Mouse (Mus musculus) stomach, embryonic 15.5 days (tissue): ENCODE results near the gene Inpp4b. TPM values are rescaled to one million over a fixed set of nuclear protein-coding genes. Genes with fewer than 3 reads are reported as not detected.

ENCODE experiments used
- ATAC-seq: fragments of 200-750 bp; cut with Nextera tagmentation; 2 replicates; pipeline ENCODE4 v1.8.0; 2017; ENCODE audit warnings: low read depth, moderate number of reproducible peaks, moderate TSS enrichment; ENCODE audit not compliant: insufficient read depth, low FRiP score
- H3K27ac ChIP-seq: fragments of 300-500 bp; sonication (generic); 2 replicates; pipeline ENCODE4 v1.5.1; 2015; ENCODE audit warnings: mild to moderate bottlenecking, inconsistent platforms
- H3K27me3 ChIP-seq: fragments of 300-500 bp; sonication (generic); replicated peaks from 2 replicates; pipeline ENCODE4 v1.6.1; 2015; ENCODE audit warnings: inconsistent platforms
- H3K36me3 ChIP-seq: fragments of 300-500 bp; sonication (generic); 2 replicates; pipeline ENCODE4 v1.6.1; 2015; ENCODE audit warnings: inconsistent platforms
- H3K4me1 ChIP-seq: fragments of 300-500 bp; sonication (generic); 2 replicates; pipeline ENCODE4 v1.6.1; 2015; ENCODE audit warnings: inconsistent platforms
- H3K4me2 ChIP-seq: fragments of 300-500 bp; sonication (generic); 2 replicates; pipeline ENCODE4 v1.6.1; 2015; ENCODE audit warnings: mild to moderate bottlenecking, inconsistent platforms
- H3K4me3 ChIP-seq: fragments of 300-500 bp; sonication (generic); replicated peaks from 2 replicates; pipeline ENCODE4 v1.5.1; 2015; ENCODE audit warnings: inconsistent platforms
- H3K9ac ChIP-seq: fragments of 300-500 bp; sonication (generic); 2 replicates; pipeline ENCODE4 v1.6.1; 2015; ENCODE audit warnings: inconsistent platforms
- H3K9me3 ChIP-seq: fragments of 300-500 bp; sonication (generic); 2 replicates; pipeline ENCODE4 v1.6.1; 2016; ENCODE audit warnings: inconsistent platforms
- WGBS: fragments of 180-500 bp; shearing (Covaris S2); methylation state at CpG from one replicate; pipeline ENCODE4 v1.1.7; 2015; 5-methylcytosine and 5-hydroxymethylcytosine counted together
- polyA plus RNA-seq: library from polyadenylated mRNA; unstranded; fragments of >200 nt; fragmentation: Nextera tagmentation; extraction: Ambion mirVana; gene quantifications from 2 replicates; pipeline ENCODE4 v1.2.1, GENCODE M21; 2015

Gene Inpp4b
- polyA plus RNA-seq, 1 experiment from 2014 or later = 6.7 TPM

DNA sequence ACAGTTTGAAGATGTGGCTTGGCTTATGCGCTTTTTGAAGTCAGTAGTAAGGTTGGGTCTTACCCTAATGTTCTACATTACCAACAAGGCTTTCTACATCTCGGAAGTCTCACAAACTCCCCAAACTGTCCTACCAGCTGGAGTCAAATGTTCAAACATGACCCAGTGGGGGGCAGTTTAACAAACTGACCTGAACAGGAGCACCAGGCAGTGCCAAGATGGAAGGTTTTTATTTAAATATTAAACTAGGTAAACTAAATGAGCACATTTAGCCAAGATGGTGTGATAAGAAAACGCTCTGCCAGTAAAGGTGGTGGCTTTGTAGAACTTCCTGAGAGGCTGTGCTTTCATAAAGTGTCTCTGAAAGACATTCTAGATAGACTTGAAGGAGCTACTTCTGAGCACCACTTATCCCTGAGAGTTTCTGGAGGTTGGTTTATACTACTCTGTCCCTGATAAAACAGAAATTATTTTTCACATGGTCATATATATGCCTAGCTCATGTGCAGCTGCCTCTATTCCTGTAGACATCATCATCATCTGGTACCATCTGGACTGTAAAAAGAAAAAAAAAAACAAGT is 251.9 kb downstream of the Inpp4b start:
- H3K27ac ChIP-seq = no peak overlapping the region
- WGBS = 73% methylated on average over 3 of the region's 3 CpGs
- no peaks in the 10 kb centered on the region for H3K27me3 ChIP-seq
- no peak overlapping the region for H3K4me3 ChIP-seq
- no peak overlapping the region for H3K4me2 ChIP-seq
- H3K4me1 ChIP-seq = no peaks in the 10 kb centered on the region
- H3K9ac ChIP-seq = no peak overlapping the region
- no peak for ATAC-seq
- no peaks in the 10 kb centered on the region for H3K9me3 ChIP-seq
- no peaks in the 10 kb centered on the region for H3K36me3 ChIP-seq

DNA sequence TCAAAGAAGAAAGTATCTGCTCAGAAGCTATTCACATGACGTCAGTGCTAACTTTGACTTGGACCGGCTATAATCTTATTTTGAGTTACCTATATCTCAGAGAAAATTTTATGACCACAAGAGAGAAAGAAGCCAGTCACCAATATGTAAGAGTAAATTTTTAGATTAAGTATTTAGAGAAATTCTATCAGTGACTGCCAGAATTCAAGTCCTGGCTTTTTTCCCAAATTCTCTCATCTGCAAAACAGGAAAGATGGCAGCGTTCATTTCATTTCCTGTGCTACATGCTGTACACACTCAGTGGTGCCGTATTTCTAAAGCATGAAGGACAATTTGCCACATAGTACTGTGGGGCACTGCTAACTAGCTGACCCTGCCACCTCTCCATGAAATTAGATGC is 256.9 kb downstream of the Inpp4b start:
- Histone ChIP-seq H3K27ac (no peak overlapping the region), H3K36me3 (no peaks in the 10 kb centered on the region), H3K27me3 (no peaks in the 10 kb centered on the region), H3K4me3 (no peak overlapping the region), H3K4me1 (no peaks in the 10 kb centered on the region), H3K9me3 (no peaks in the 10 kb centered on the region), H3K4me2 (no peak overlapping the region), H3K9ac (no peak overlapping the region)
- ATAC-seq = no peak
- 70% methylated on average over 4 of the region's 4 CpGs for WGBS

DNA sequence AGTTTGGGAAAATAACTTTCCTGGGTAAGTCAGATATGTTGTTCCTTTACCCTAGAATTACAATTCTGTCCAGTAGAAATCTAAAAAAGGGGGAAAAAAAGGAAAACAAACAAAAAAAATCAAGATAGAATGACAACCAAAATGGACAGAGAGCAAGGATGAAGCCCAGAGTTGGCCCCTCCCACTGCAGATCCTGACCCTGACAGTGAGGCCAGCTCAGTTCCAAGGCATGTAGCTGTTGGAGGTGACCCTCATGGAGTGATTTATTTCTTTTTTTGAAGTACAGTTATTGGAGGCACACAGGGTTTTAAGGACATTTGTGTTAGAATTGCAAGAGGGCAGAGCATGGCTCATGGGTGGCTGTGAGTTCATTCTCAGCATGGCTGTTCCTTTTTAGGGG is 258.8 kb downstream of the Inpp4b start:
- Histone ChIP-seq H3K9ac (no peak overlapping the region), H3K36me3 (no peaks in the 10 kb centered on the region), H3K27ac (no peak overlapping the region), H3K27me3 (no peaks in the 10 kb centered on the region), H3K4me2 (no peak overlapping the region), H3K9me3 (no peaks in the 10 kb centered on the region), H3K4me1 (no peaks in the 10 kb centered on the region), H3K4me3 (no peak overlapping the region)
- ATAC-seq = no peak

DNA sequence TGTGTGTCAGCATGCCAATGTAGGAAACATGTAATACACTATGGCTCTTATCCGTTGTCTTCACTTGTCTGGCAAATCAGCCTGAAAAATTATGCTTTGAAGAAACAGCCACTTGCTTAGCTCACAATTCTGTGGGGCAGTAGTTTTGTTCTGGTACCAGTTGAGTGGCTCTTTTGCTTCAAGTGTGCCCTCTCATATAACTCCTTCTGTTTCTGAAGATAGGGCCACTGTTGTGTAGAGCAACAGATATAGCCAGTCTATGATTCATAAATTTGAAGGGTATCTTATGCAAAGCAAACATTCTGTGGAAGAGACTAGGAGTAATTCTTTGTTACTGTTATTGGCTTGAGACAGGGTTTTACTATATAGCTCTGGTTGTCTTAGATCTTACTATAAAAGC is 265.7 kb downstream of the Inpp4b start:
- no peaks in the 10 kb centered on the region for H3K36me3 ChIP-seq
- H3K4me2 ChIP-seq = no peak overlapping the region
- no peaks in the 10 kb centered on the region for H3K27me3 ChIP-seq
- no peak overlapping the region for H3K9ac ChIP-seq
- 96% methylated on average over 1 of the region's 1 CpGs for WGBS
- no peak overlapping the region for H3K27ac ChIP-seq
- H3K4me3 ChIP-seq = no peak overlapping the region
- no peaks in the 10 kb centered on the region for H3K9me3 ChIP-seq
- H3K4me1 ChIP-seq = no peaks in the 10 kb centered on the region
- ATAC-seq = no peak

DNA sequence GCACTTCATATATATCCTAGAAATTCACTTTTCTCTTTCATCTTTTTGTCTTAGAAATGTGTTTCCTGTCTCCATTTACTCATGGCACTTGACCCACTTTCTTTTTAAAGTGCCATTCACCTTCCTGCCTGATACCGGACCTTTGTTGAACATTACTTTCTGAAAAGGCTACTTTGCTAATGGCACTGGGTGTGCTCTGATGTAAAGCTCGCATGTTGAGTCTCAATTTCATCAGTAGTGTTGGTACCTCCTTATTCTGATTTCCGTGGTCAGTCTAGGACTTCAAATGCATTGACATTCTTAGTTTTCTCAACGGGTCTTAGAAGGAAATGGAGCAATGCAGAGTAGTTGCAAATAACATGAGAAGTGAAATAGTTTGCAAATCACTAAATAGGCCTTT is 266.7 kb downstream of the Inpp4b start:
- Histone ChIP-seq H3K4me3 (no peak overlapping the region), H3K27me3 (no peaks in the 10 kb centered on the region), H3K9ac (no peak overlapping the region), H3K4me2 (no peak overlapping the region), H3K36me3 (no peaks in the 10 kb centered on the region), H3K27ac (no peak overlapping the region), H3K9me3 (no peaks in the 10 kb centered on the region), H3K4me1 (no peaks in the 10 kb centered on the region)
- WGBS = 66% methylated on average over 4 of the region's 4 CpGs
- ATAC-seq = no peak

DNA sequence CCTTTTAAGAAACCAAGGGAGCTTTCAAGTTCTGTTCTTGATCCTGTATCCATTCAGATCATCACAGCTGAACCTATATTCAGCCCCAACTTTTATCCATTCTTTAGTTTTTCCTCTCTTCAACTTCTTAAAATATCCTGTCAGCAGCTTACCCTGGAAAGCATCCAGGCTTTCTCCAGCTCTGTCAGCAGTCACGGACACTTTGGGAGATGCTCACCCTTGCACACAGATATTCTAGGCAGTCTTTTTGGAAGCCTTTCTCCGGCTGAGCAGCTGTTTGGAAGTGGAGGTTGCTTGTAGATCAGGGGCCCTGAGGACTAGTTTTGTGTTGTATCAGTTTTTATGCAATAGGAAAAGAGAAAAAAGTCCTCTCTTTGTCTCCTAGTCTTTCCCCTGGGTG is 270.3 kb downstream of the Inpp4b start:
- no peak for ATAC-seq
- no peak overlapping the region for H3K27ac ChIP-seq
- no peaks in the 10 kb centered on the region for H3K4me1 ChIP-seq
- no peaks in the 10 kb centered on the region for H3K9me3 ChIP-seq
- no peak overlapping the region for H3K4me3 ChIP-seq
- H3K27me3 ChIP-seq = no peaks in the 10 kb centered on the region
- WGBS = 46% methylated on average over 2 of the region's 2 CpGs
- no peaks in the 10 kb centered on the region for H3K36me3 ChIP-seq
- no peak overlapping the region for H3K4me2 ChIP-seq
- H3K9ac ChIP-seq = no peak overlapping the region

DNA sequence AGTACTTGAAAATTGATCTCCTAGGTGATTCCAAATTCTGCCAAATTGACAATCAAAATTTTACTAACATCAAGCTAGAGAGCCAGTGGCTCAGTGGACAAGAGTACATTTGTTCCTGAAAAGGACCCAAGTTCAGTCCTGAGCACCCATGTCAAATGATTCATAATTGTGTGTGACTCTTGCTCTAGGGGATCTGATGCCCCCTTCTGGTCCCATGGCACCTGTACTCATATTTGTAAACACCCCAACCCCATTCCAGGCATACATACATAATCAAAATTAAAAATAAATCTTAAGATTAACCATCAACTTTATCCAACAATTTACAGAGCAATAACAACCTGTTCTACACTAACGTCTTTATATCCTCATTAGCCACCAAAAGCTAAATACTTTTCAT is 271.8 kb downstream of the Inpp4b start:
- Histone ChIP-seq H3K27ac (no peak overlapping the region), H3K4me2 (no peak overlapping the region), H3K27me3 (no peaks in the 10 kb centered on the region), H3K4me3 (no peak overlapping the region), H3K4me1 (no peaks in the 10 kb centered on the region), H3K36me3 (no peaks in the 10 kb centered on the region), H3K9ac (no peak overlapping the region), H3K9me3 (no peaks in the 10 kb centered on the region)
- 84% methylated on average over 1 of the region's 1 CpGs for WGBS
- no peak for ATAC-seq

DNA sequence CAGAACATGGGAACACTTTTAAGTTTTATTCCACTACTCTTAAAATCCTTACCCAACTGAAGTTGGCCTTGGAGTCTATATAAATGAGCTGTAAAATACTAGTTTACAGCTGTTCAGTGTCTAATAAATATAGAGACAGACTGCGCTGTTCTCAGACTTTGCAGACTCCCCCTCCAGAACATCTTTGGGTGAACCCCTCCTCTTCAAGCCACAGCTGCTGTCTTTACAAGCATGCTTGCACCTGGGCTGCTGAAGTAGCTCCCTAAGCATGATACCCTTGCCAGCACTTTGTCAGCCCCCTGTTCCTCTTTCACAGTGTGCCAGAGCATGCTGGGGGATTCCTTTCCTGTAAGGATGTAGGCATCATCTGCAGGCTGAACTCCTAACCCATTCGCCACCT is 272.2 kb downstream of the Inpp4b start:
- Histone ChIP-seq H3K4me1 (no peaks in the 10 kb centered on the region), H3K27ac (no peak overlapping the region), H3K9me3 (no peaks in the 10 kb centered on the region), H3K27me3 (no peaks in the 10 kb centered on the region), H3K4me2 (no peak overlapping the region), H3K4me3 (no peak overlapping the region), H3K36me3 (no peaks in the 10 kb centered on the region), H3K9ac (no peak overlapping the region)
- no peak for ATAC-seq
- WGBS = 71% methylated on average over 2 of the region's 2 CpGs

DNA sequence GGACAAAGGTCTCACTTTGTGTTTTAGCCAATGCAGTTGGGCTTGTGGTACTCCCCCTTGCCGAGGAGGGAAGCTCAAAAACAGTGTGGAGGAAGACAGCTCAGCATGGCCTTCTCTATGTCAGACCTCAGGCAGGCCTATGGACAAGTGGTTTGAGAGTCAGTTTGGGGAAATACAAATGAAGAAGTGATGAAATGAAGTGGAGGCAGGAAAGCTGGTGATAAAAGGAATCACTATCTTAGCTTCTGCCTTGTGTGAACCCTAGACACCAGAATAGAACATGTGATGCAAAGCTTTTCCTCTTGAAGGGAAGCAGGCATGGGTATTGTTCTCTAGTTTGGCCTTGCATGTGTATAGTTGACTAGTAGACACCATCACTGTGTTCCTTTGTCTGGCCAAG is 273.2 kb downstream of the Inpp4b start:
- Histone ChIP-seq H3K4me2 (no peak overlapping the region), H3K4me1 (no peaks in the 10 kb centered on the region), H3K9ac (no peak overlapping the region), H3K36me3 (no peaks in the 10 kb centered on the region), H3K4me3 (no peak overlapping the region), H3K27ac (no peak overlapping the region), H3K9me3 (no peaks in the 10 kb centered on the region), H3K27me3 (no peaks in the 10 kb centered on the region)
- ATAC-seq = no peak
- 82% methylated on average over 1 of the region's 1 CpGs for WGBS

DNA sequence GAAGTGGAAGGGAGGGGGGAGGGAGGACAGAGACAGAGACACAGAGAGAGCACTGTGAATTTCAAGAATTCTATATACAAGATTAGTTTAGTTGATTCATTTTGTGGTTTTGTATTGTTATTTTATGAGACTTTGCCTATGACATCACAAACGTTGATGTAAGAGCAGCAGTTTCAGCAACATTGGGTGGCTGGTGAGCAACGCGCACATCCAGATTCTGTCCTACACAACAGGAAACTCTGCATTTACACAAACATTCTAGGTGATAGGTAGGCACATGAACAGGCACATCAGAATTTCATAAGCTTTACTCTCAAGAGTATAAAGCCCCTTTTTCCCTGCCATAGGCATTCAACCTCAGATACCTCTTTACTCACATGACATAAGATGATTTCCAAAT is 276.6 kb downstream of the Inpp4b start:
- Histone ChIP-seq H3K36me3 (no peaks in the 10 kb centered on the region), H3K4me3 (no peak overlapping the region), H3K9ac (no peak overlapping the region), H3K4me1 (no peaks in the 10 kb centered on the region), H3K4me2 (no peak overlapping the region), H3K27ac (no peak overlapping the region), H3K9me3 (no peaks in the 10 kb centered on the region), H3K27me3 (no peaks in the 10 kb centered on the region)
- WGBS = 94% methylated on average over 3 of the region's 3 CpGs
- no peak for ATAC-seq

DNA sequence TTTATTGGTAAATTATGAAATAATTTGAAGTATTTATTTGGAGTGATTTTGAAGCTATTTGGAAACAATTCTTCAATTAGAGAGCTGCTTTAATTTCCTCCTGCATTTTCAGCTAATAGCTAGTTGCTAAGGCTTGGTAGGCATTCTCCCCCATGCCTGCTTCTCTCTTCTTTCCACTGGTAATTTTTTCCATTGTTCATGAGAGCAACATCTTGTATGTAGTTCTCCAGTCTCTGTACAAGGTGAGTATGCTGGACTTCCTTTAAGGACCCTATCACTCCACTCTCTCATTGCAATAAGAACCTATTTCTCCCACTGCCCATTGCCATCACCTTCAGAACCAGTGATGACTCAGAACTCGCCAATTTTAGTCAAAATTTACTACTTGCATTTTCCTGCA is 292.7 kb downstream of the Inpp4b start:
- no peak for ATAC-seq
- 82% methylated on average over 1 of the region's 1 CpGs for WGBS
- Histone ChIP-seq H3K9me3 (no peaks in the 10 kb centered on the region), H3K4me3 (no peak overlapping the region), H3K9ac (no peak overlapping the region), H3K4me2 (no peak overlapping the region), H3K27me3 (no peaks in the 10 kb centered on the region), H3K36me3 (no peaks in the 10 kb centered on the region), H3K27ac (no peak overlapping the region), H3K4me1 (no peaks in the 10 kb centered on the region)

DNA sequence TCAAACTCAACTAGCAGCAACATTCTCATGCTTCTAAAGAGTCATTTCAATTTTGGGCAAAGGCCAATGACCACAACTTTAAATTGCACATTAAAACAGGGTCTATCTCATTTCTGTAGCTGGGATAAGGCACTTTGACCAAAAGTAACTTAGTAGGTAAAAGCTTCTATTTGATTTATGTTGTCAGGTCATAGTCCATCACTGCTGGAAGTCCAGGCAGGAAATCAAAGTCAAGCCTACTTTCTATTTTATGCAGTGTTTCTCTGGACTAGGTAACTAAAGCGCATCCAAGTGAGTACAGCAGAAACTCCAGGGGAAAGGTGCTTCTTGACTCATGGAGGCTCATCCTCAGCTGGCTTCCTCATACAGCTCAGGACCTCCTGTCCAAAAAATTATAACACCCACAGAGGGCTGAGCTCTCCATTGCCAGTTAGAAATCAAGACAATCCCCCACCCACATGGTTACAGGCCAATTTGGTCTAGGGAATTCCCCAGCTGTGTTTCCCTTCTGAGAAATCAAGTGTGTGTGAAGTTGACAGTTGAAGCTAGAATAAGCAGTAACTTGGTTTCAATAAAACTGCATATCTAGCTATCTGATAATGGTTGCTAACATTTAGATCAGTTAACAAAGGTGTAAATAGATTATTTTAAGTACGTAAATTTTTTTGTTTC is 293.7 kb downstream of the Inpp4b start:
- WGBS = 84% methylated on average over 2 of the region's 2 CpGs
- Histone ChIP-seq H3K27me3 (no peaks in the 10 kb centered on the region), H3K4me3 (no peak overlapping the region), H3K9ac (no peak overlapping the region), H3K9me3 (no peaks in the 10 kb centered on the region), H3K36me3 (no peaks in the 10 kb centered on the region), H3K4me1 (no peaks in the 10 kb centered on the region), H3K4me2 (no peak overlapping the region), H3K27ac (no peak overlapping the region)
- ATAC-seq = no peak

DNA sequence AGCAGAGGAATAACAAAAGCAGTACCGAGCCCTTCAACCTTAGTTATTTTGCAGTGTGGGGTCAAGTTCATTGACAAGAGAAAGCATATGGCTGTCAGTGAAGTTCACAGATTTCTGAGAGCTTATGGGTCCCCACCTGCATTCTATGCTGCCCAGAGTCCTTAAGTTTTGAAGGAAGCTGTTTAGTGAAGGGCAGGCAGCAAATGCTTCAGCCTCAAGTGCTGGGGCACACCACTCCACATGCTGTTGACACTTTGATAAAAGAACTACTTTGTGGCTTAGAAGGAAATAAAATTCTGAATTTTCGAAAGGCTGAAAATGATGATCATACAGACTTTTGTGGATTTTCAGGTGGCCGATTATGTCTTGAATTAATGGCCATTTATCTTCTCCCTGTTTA is 296.1 kb downstream of the Inpp4b start:
- H3K4me2 ChIP-seq = no peak overlapping the region
- no peaks in the 10 kb centered on the region for H3K4me1 ChIP-seq
- WGBS = 79% methylated on average over 3 of the region's 3 CpGs
- no peak overlapping the region for H3K4me3 ChIP-seq
- no peaks in the 10 kb centered on the region for H3K27me3 ChIP-seq
- no peak overlapping the region for H3K9ac ChIP-seq
- no peaks in the 10 kb centered on the region for H3K9me3 ChIP-seq
- ATAC-seq = no peak
- no peak overlapping the region for H3K27ac ChIP-seq
- H3K36me3 ChIP-seq = no peaks in the 10 kb centered on the region
